Mouse (Mus musculus) embryonic fibroblast, embryonic 13.5 days (primary cell): Measurements from ENCODE around the gene Stk10.

Source experiments
- CTCF ChIP-seq: IDR thresholded peaks from 2 replicates; pipeline ENCODE4 v1.5.1; 2011; ENCODE audit warnings: mild to moderate bottlenecking, control low read depth, low read length, moderate library complexity, borderline replicate concordance; ENCODE audit not compliant: insufficient read depth
- POLR2A ChIP-seq: IDR thresholded peaks from 2 replicates; pipeline ENCODE4 v1.6.1; 2011; ENCODE audit warnings: low read depth, mild to moderate bottlenecking, control low read depth, low read length, moderate library complexity

DNA sequence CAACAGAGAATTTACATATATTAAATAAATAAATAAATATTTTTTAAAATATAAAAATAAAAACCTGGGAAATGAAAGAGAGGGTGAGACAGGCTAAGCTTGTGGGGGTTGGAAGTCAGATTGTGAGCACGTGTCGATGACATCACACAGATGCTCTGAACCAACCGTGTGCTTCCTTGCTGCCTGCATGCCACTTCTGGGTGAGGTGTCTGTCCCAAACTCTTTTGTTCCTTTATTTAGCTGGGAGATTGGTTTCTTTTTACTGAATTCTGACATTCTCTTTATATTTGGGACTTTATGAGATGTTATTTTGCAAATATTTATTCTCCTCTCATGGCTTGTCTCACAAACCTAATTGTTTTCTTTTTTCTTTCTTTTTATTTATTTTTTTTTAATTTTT lies 72.8 kb downstream of the Stk10 start:
- no peak for TF ChIP-seq CTCF
- TF ChIP-seq POLR2A: no peak
